Mouse (Mus musculus): ENCODE results near the gene Arhgap23. TPM values are rescaled to one million over a fixed set of nuclear protein-coding genes. Genes with fewer than 3 reads are reported as not detected.

Arhgap23 gene
- total RNA-seq, 1 experiment from 2014 or later = 9.6 TPM

DNA sequence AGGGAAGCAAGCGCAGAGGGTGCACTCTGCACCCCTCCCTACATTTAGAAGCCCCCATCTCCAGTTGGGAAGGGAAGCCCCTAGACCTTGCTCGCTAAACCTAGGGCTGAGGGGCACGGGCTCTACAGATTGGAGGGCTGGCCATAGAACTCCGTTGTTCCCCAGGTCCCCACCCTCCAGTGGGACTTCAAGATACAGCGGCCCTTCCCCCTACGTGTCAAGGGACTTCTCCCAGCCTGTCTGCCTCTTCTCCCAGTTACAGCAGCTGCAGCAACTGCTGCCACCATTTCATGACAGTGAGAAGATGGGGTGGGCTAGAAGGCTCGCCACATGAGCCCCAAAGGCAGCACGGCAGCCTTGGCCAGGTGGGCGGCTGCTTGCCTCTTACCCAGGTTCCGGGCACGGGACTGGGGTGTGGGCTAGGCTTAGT lies 10.6 kb upstream of the Arhgap23 start:
- ATAC-seq (replicated peaks; ENCODE audit: low read depth, poor library complexity, severe bottlenecking) = no peak

DNA sequence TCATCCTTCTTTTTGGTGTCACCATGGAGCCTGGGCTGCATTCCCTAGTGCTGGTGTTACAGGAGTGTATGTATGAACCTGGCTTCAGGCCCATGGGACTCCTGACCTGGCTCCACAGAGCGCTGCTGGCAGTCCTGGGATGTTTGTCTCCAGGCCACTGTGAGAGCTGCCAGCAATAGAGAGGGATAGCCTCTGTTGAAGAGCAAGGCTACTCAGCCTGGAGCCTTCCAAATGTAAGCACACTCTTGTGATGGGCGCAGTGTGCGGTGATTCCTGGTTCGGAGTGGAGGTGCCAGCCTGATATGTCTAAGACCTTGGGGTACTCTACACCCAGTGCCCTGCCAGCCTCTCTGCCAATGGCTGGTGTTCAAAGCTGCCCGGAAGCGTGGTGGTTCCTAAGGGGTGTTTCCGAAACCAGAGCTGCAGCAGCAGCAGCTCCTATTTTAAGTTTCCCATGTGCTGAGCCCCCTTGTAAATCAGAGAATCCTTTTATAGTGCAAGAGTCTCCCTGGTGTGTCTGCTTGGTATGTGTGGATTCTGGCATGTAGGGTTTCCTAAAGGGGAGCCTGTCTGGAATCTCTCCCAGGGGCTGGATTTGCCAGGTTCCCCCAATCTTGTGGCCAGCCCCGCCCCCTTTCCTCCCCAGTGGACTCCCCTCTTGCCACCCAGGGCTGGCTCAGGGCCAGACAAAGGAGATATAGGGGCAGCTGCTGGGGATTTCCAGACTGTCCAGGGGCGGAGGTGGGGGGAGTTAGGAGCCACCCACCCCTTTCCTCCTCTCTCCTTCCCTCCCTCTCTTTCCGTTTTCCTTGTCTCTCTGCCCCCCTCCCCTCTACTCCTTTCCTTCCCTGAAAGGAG lies 9.0 kb upstream of the Arhgap23 start:
- ATAC-seq (replicated peaks; ENCODE audit: low read depth, poor library complexity, severe bottlenecking) = no peak

DNA sequence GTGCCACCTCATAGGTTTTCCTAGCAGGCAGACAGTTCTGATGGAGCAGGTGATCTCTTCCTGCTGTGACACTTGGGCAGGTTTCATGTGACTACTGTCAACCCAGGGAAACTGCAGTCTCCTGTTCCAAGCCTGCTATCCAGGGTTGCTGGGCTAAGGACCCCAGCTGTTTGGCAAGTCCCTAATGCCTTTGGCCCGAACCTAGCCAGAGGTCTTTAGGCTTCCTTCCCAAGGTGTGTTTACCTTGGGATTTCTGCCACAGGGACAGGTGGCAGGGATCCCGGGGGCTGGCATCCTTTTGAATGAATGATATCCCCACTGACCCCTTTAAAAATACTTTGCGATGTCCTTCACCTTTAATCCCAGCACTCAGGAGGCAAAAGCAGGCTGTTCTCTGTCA lies 7.9 kb upstream of the Arhgap23 start:
- no peak for ATAC-seq (replicated peaks; ENCODE audit: low read depth, poor library complexity, severe bottlenecking)

DNA sequence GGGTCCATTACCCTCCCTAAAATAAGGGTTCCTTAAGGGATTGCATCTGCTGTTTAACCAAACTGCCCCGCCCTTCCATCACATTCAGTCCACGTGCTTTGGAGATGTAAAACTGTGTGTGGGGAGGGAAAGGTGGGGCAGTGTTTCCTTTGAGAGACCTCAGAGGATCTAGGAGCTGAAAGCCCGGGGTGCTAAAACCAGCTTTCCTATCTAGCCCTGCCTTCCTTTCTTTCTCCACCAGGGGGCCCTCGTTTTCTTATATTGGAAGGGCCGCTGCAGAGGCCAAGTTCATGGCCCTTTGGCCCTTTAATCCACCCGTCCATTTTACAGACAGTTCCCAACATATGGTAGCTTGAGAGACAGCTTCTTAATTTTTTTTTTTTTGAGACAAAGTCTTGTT lies 7.2 kb upstream of the Arhgap23 start:
- peak; percentile 35 for ATAC-seq (replicated peaks; ENCODE audit: low read depth, poor library complexity, severe bottlenecking)

DNA sequence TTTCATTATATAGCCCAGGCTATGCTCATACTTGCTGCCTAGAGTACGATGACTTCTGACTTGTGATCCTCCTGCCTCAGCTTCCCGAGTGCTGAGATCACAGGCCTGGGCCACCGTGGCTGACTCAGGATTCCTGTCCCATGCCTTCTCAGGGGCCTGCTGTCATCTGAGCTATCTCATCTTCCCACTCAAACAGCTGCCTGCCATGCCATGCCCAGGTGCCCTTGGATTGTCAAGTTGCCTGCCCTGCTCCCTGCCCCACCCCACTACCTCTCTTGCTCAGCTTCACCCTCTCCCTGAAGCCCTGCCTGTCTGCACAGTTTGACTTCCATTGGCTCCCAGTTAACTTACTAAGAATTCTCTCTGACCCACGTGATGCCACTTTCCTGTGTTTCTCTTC lies 4.4 kb upstream of the Arhgap23 start:
- no peak for ATAC-seq (replicated peaks; ENCODE audit: low read depth, poor library complexity, severe bottlenecking)

DNA sequence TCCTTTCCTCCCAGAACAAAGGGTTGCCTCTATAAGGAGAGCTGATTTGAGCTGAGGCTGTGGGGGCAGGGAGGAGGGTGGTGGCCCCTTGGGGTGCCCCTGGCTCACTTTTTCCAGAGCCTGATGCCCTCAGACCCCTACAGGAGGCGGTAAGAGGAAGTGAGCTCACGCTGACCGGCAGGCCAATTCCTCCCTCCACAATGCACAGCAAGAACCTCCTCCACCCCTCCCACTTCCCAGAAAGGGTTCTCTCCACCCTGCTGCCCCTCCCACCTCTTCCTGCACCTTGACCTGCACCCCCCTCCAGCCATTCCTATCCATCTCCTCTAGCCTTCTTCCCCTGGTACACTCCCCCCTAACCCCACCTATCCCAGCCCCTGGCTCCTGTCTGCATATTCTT lies 3.2 kb upstream of the Arhgap23 start:
- peak; percentile 43 for ATAC-seq (replicated peaks; ENCODE audit: low read depth, poor library complexity, severe bottlenecking)

DNA sequence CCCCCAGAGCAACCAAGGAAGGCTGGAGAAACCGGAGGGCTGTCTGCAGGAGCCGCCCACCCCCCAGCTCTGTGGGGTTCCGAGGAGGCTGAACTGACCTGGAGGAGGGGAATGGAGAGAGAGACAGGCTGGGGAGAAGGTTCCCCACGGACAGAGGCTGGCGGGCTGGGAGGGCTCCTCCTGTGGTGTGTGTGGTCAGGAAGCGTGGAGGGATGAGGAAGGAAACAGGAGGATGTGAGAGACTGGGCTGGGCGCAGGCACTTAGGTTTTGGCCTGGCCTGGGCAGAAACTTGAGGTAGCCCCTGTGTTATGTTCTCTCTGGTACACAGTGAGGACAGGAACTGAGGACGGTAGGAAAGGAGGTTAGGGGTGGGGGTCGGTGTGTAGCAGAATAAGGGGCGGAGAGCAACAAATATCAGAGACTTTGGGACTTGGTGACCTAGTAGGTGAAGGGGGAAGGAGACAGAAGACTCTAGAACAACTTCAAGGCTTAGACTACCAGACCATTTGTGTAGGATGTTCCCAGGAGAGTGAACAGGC lies 2.5 kb upstream of the Arhgap23 start:
- peak; percentile 43 for ATAC-seq (replicated peaks; ENCODE audit: low read depth, poor library complexity, severe bottlenecking)

DNA sequence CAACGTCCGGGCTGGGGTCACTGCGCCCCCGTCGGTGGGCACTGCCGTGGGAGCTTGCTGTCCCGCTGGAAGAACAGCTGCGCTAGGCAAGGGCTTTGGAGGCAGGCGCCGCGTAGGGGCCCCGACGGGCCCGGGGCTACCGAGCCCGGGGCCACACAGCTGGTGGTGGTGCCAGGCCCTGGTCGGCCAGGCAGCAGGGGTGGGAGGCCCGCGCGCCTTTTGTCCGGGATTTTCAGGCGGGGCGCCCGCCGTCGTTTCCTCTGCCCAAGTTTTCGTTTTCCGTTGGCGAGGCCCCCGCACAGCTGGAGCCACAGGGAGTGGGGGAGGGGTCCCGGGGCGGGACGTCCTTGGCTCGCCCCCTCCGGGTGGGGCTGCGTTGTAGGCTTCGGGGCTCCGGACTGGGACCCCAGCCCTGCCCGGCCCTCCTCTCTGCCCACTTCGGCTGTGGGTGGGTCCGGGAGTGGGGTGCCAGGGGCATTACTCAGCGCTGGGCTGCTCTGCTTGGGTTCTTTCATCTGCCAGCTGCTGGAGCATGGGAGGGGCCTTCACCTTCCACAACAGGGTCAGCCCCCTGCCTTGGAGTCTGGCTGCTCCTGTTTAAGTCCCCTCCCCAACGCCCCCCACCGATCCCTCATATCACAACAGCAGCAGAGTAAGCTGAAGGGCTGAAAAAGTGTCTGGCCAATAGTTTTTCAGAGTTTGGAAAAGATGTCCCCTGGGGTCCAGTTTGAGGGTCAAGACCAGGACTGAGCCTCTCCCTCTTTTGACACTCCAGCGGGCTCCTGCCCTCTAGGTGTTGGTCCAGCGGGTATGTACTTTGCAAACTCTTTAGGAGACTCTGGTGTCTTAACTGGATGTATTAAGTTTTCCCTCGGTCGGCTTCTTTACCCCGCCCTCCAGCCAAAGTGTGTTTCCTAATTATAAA lies 641 bp downstream of the Arhgap23 start:
- ATAC-seq (replicated peaks; ENCODE audit: low read depth, poor library complexity, severe bottlenecking) = no peak

DNA sequence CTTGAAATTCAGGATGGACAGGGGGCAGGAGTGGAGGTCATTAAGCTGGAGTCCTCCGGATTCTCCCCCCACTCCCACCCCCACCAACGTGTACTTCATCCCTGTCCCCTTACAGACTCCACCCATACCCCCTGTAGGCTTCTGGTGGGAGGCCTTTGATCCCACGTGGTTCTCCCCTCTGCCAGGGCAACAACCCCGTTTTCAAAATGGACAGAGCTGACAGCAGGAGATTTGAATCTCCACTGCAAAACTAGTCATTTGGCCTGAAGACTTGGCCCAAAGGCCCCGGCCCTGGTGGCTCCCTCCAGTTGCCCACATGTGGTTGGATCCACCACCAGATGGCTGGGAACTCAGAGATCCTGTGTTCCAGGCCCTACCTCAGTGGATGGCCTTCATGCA lies 1.3 kb downstream of the Arhgap23 start:
- no peak for ATAC-seq (replicated peaks; ENCODE audit: low read depth, poor library complexity, severe bottlenecking)

DNA sequence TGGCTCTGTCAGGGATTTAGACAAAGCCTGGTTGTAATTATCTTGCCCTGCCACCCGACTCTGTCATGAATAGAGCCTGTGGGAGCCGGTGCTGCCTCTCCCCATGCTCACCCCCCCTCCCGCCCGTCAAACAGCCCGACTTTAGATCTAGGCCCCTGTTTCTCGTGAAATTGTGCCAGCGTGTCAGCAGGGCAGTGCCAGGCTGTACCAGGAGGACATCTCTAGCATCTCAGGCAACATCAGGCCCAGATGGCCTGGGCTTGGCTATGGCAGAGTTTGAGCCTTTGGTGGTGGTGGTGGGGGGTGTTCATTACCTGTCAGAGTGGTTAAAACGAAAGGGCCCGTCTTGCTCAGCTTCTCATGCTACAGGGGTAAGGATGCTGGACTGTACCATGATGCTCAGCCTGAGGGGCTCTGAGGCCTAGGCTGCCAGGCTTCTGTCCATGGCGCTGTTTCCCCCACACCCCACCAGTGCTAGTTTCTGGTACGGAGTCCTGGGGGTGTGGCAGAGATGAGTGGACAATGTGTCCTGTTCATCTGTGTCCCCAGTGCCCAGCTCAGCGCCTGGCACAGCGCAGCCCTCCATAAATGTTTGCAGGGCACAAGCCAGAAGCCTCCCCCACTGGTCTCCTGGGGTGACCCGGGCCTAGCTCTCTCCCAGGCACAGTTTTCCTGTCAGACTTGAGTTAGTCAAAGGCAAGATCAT lies 3.7 kb downstream of the Arhgap23 start:
- no peak for ATAC-seq (replicated peaks; ENCODE audit: low read depth, poor library complexity, severe bottlenecking)

DNA sequence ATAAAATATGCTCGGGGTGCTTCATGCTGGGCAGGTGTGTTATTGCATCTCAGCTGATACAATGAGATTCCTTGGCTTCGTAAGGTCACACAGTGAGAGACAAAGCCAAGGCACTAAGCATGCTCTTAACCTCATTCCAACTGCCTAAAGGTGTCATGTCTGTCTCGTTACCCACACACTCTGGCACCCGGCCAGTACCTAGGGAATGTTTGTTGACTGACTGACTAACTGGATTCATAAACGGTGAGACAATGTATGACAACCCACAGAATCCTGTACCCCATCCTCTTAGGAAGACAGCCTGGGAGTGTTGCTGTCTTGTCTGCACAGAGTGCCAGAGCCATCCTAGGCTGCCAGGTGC lies 4.2 kb downstream of the Arhgap23 start:
- no peak for ATAC-seq (replicated peaks; ENCODE audit: low read depth, poor library complexity, severe bottlenecking)

DNA sequence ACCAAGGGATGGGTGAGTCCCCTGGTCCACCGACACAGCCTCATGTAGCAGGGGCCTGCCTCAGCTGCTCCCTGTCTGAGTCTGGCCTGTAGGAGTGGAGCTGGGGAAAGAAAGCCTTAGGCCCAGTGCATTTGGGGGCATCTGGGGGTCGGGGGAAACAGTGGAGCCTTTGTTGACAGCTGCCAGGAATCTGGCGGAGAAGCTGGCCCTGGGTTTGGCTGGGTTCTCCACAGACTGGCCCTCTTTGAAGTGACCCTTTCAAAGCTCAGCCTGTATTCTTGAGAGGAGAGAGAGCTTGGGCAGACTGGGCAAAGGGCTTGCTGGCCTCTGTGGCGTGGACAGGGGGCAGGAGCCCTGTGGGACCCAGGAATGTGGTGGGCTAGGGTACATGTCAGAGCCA lies 7.2 kb downstream of the Arhgap23 start:
- no peak for ATAC-seq (replicated peaks; ENCODE audit: low read depth, poor library complexity, severe bottlenecking)

DNA sequence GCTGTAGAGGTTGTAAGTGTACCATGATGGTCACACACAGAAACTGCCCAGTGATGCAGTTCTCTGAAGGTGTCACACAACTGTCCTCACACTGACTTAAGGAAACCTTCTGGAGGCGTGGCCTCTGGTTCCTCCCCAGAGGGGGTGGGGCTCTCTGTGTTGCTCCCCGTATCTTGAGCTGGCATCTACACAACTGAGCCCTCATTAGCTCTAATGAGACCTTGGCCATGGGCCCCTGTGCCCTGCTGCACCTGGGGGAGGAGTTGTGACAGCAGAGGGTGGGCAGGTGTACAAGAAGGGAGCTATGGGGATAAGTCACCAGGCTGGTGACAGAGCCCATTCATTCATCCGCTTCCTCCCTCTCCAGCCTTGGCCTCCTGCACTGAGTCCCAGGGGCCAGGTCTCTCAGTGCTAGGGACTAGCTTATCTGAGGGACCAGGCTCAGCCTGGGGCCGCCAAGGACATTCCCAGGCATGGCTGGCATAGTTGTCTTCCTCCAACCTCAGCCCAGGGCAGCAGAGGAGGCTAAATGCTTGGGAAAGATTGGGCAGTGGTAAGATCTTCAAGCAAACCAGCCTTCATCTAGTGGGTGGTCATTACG lies 8.9 kb downstream of the Arhgap23 start:
- ATAC-seq (replicated peaks; ENCODE audit: low read depth, poor library complexity, severe bottlenecking) = peak; percentile 16

DNA sequence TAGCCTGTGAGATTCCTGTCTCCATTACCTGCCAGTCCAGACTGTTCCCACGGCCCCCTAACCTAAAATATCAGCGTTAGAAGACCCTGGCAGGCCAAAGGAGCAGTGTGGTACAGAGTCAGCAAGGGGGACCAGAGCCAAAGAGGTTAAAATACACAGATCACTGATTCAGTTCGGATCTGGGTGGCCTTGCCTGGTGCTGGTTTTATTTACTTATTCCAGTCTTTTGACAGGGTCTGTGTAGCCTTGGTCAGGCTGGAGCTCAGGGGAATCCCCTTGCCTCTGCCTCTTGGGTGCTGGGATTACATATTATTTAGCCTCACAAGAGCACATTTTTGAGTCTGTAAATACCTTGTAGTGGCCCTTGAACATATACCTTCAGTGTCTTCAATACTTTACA lies 9.5 kb downstream of the Arhgap23 start:
- no peak for ATAC-seq (replicated peaks; ENCODE audit: low read depth, poor library complexity, severe bottlenecking)

DNA sequence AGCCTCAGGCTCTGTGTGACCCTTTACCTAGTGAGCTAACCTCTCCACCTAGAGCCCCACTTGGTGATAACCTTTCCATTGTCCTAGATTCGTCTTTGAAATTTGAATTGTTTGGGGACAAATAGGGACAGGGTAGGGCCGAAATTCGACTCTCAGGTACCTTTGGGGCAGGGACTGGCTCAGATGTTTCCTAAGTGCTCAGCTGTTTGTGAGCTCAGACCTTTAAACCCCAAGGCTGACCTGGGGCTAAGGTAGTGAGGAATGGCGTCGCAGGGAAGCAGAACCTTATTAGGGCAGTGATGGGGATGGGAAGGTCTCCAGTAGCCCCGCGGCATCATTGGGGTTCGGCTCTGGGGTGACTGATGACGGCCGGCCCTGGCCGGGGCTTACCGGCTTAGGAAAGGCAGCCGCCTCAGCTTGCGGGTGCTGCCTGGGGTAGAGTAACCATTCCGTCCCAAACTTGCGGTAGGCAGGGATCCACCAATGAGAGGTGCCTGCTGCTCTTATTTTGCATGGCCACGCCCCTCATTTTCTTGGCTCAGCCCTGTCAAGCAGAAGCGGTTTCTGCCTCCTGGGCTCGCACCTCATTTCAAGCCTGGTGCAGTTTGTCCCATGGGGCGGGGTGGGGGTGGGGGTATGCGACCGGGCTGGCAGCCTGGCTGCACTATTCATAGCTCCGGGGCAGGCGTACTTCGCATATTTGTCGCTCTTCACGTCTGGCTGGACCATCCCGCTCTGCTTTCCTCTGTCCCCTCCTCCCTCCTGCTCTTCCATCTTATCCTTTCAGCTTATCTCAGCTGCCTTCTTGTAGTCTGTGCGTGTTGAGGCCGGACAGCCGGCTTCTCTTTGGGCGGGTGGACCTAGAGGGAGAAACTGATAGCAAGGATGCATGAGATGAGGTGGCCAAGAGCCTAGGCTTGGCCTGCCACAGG lies 12.7 kb downstream of the Arhgap23 start:
- peak; percentile 78 for ATAC-seq (replicated peaks; ENCODE audit: low read depth, poor library complexity, severe bottlenecking)

DNA sequence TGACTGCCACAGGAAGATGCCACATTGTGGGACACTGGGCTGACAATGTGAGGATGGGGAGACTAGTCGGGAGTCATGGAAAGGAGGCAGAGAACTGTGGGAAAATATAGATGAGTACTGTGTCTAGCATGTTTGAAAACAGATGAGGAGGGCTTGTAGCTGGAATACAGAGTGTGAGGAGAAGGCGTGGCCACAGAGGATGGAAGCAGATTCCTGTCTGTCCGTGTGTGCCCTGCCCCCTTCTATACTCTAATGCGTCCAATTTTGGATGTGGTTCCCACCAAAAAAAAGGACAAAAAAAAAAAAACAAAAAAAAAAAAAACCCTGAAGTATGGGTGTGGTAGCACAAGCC lies 13.4 kb downstream of the Arhgap23 start:
- ATAC-seq (replicated peaks; ENCODE audit: low read depth, poor library complexity, severe bottlenecking) = no peak

DNA sequence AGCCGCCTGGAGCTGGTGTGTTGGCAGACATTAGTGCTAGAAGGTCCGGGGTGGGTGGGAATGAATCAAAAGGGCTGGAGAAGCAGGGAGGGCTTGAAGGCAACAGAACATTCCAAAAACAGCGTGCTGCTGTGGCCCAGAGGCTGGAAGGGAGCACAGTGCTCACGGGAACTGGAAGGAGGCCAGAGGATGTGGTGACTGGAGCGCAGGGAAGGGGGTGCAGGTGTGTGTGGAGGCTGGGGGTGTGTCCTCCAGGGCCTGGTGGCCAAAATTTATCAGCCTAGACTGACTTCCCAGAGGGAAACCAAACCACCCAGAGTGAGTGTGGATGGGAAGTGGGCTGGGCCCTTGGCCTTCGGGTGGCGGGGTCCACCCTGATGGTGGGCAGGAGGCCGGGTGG lies 14.3 kb downstream of the Arhgap23 start:
- ATAC-seq (replicated peaks; ENCODE audit: low read depth, poor library complexity, severe bottlenecking) = no peak

DNA sequence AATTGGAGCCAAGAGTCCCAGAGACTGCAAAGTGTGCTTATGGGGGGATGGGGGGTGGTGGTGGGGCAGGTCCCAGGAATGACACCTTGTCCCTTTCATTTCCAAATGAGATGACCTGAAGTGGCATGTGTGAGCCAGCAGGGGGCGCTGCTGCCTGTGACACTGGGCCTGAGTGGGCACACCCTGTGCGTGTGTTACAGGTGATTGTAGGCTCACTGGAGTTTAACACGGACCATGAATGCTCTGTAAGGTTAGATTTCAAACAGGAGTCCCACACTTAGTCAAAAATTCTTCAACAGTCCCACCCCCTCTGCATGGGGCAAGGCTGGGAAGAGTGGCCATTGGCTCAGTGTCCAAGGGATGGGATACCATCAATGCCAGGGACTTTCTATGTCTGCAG lies 16.7 kb downstream of the Arhgap23 start:
- peak; percentile 15; the same call in 1 of the 2 replicates for ATAC-seq (replicated peaks; ENCODE audit: low read depth, poor library complexity, severe bottlenecking)

DNA sequence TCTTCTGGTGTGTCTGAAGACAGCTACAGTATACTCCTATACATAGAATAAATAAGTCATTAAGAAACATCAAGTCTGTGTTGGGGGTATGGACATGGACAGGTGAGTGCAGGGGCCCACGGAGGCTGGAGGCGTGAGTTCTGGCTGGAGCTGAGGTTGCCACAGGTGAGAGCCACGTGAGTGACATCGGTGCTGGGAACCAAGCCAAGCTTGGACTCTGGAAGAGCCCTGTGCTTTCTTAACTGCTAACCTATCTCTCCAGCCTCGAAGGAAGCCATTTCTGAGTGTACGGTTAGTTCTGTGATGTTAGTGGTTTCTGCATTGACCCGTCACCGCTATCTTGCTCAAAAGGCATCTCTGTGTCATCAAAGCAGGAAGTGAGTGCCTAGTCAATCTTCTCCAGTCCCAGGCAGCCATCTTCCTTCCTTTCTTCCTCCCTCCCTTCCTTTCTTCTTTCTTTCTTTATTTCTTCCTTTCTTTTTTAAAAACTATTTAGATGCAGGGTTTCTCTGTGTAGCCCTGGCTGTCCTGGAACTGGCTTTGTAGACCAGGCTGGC lies 17.7 kb downstream of the Arhgap23 start:
- ATAC-seq (replicated peaks; ENCODE audit: low read depth, poor library complexity, severe bottlenecking) = no peak
